Mouse (Mus musculus) cerebellum, postnatal 36 days (tissue): ENCODE measurements around the gene Ctsz.

Experiments
- DNase-seq, 2 experiments: peaks; one replicate each; pipeline ENCODE4 v3.0.0; 2021 to 2022; ENCODE audit warnings: mixed read lengths in 2 of 2

The Ctsz gene

GRCm38 (mm10) chr2:174438737-174439449 lies at the start of gene Ctsz:
Ctsz (minus strand) TSS chr2:174439039.
- peak; percentile 37 to 53 for DNase-seq

GRCm38 (mm10) chr2:174487005-174487404 lies 48.2 kb upstream of the Ctsz start:
- DNase-seq = no peak

DNA sequence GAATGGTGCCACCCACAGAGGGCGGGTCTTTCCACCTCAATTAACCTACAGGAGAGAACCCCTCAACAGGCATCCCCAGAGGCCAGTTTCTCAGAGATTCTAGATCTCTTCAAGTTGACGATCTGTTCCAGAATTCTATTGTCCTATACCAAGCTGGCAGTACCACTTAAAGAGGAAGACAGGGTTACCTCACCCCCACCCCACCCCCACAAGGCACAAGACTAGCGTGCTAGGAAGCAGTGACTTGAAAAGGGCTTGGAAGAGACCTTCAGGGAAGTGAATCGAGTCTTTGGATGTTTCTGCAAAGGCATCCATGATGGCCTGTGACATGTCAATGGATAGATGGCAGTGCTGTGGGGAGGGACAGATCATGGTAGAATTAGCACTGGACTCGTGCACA lies 39.9 kb upstream of the Ctsz start:
- no peak for DNase-seq

DNA sequence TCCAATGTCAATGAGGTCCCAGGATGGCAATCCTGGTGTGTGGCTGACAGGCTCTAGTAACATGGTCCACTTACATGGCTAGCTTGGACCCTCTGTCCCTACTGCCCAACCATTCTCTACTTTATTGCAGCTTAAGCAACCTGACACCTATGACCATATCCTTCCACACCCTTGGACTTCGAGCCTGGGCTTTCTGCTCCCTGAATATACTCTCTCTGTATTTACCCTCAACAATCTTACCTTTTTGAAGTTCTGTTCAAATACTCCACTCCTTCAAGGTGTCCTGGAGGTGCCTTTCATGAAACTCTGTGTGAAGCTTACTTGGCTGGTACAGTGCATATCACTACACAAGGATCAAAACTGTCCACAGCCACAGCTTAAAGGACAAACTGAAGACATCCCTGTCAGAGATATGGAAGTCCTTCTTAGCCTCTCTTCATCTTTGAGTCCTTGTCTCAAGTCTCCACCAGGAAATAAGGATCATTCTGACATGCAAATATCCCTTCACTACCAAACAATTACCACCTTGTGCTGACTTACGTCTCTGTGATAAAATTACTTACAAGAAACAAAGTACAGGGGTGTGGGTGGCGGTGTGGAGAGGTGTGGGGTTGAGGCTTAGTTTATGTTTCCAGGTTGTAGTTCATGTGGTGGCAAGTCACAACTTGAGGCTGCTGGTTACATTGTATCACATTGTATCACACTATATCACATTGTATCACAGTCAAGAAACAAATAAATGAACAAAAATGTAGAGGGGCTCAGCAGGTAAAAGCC lies 38.9 kb upstream of the Ctsz start:
- DNase-seq = no peak

GRCm38 (mm10) chr2:174473550-174473927 lies 34.7 kb upstream of the Ctsz start:
- DNase-seq = no peak

GRCm38 (mm10) chr2:174472818-174473549 lies 34.1 kb upstream of the Ctsz start, which contains the start of gene Prelid3b:
Prelid3b (minus strand) TSS chr2:174473081.
- DNase-seq = peak; percentile 98 to 100

GRCm38 (mm10) chr2:174472407-174472806 lies 33.6 kb upstream of the Ctsz start:
- DNase-seq = peak in 1 of 2 experiments; percentile 14

DNA sequence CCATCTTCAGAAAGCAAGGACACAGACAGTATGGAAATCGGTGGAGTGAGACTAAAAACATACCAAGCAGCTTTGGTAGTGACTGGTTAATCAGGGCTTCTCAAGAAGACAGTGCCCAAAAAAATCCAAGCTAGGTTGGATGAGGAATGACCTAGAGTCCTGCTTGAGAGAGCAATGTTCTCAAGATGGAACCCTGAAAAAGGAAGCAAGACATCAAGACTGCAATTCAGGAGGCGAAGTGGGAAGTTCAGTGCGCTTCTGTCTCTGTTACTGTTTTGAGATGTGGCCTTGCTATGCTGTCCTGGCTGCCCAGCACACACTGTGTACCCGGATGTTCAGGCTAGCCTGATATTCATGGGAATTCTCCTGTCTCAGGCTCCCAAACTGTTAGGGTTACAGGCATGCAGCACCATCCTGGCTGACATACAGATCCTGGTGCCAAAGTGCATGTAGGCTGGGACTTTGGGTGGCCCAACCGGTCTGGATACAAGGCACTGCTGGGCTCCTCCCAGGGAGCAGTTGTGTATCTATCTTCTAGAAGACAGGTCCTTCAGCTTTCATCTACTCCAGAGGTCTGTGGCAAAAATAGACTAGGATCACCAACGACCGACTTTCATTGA lies 32.1 kb upstream of the Ctsz start:
- DNase-seq = no peak

- no peak for DNase-seq
Observed at GRCm38 (mm10) chr2:174470333-174470732, 31.5 kb upstream of the Ctsz start.

- DNase-seq = peak; percentile 97 to 98
Observed at GRCm38 (mm10) chr2:174463789-174464523, 25.1 kb upstream of the Ctsz start, which contains the start of gene Atp5e. Atp5e (minus strand) TSS chr2:174464105.

DNA sequence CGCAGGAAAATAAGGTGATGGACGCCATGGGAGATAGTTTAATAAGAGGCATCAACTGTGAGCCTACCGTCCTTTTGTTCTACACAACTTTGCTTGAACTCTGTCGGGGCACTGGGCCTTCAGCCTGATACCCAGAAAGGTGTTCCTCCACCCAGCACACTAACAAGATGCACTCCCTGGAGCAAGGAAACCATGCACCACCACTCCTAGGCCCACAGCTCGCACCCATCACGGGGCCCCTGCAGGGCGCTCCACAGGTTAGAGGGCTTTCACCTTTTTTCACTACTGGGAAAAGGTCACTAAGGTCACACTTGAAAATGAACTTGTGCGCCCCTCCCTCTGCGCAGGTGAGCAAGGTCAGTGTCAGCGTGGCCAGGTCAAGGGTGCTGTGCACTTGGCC lies 24.5 kb upstream of the Ctsz start:
- no peak for DNase-seq

GRCm38 (mm10) chr2:174459365-174459764 lies 20.5 kb upstream of the Ctsz start:
- no peak for DNase-seq

- DNase-seq = no peak
Observed at GRCm38 (mm10) chr2:174453681-174454080, 14.8 kb upstream of the Ctsz start.

GRCm38 (mm10) chr2:174450353-174450752 lies 11.5 kb upstream of the Ctsz start, which contains the start of gene Tubb1:
Tubb1 (plus strand) TSS chr2:174450695.
- DNase-seq = no peak

- DNase-seq = no peak
Observed at GRCm38 (mm10) chr2:174448405-174448804, 9.6 kb upstream of the Ctsz start.

DNA sequence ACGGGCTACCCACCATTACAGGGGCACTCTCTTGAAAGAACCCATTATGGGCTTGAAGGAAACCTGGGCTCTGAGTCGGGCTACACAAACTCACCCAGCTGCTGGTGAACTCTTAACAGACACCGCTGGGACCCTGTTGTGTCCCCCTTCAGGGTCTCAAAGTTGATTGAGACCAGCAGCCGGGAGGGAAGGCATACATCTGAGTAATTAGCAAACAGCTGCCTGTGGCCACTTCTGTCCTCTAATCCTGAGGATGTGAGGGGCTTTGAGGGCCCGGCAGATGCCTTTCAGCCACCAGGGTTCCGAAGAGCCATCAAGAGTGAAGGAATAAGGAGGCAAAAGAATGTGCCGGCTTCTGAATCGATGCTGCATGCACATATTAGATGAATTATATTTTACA lies 8.1 kb upstream of the Ctsz start:
- DNase-seq = no peak

GRCm38 (mm10) chr2:174446492-174446891 lies 7.7 kb upstream of the Ctsz start:
- no peak for DNase-seq

GRCm38 (mm10) chr2:174445018-174445417 lies 6.2 kb upstream of the Ctsz start:
- DNase-seq = no peak

DNA sequence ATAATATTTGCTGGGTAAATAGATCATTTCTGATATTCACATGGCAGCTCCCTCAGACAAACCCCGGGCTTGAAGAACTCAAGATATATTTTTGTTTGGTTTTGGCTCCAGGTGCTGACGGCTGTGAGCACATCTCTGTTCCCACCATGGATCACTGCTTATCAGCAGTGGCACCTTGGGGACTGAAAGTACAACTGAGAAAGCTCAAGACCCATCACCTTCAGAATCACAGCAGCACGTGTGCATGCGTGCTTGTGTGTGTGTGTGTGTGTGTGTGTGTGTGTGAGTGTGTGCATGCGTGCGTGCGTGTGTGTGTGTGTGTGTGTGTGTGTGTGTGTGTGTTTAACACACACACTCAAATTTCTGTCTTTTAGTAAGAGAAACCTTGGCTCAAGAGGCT lies 5.5 kb upstream of the Ctsz start:
- DNase-seq = no peak

DNA sequence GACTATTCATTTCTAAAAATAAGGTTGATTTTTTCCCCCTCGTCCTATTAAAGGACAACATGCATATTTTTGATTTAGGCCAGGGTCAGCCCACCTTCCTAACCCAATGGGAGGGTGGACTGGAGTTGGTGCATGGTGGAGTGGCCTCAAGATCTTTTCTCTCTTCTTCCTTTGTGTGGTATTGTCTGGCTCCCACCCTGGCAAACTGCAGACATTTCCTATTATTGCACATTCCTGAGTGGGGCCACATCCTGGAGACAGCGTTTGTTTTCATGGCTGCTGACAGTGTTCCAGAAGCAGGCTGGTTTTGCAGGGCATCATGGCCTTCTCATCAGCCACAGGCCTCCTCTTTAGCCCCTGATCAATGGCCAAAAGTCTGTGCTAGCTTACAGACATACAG lies 4.2 kb upstream of the Ctsz start:
- no peak for DNase-seq

DNA sequence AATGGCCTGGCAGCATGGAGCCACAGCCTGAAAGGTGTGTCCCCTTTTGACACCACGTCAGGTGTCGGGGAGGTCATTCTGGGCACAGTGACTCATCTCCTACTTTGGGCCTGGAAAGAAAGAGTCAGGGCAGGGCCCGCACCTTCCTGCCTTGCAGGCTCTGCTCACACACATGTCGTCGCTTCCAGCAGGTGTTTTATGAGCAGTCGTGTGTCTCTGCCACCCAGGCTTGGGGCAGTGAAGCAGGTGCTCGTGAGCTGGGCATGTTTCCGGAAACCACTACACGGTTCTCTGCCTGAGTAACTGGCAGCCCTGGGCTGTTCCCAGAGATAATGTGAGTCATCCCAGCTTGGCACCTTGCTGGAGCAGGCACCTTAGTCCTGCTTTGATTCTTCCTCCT lies 3.6 kb upstream of the Ctsz start:
- DNase-seq = no peak

DNA sequence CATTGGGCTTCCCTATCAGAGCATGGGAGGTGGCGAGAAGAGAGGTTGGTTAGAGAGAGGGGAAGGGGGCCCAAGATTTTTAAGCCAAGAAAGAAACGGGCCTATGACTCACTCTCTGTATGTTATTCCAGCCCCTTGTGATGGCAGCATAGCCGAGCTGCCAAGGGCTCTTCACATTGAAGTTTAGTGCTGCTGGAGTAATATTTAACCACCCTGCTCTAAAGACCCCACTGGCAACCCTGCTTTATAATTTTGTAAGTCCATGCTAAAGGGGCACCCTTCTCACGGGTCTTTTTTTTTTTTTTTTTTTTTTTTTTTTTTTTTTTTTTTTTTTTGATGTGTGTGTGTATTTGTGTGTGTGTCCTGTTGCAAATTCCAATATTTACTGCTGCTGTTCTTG lies 3.1 kb upstream of the Ctsz start:
- no peak for DNase-seq
